Mouse (Mus musculus) embryonic fibroblast, embryonic 13.5 days (primary cell): ENCODE data around the gene Atad3a.

ENCODE experiments used
- CTCF ChIP-seq: IDR thresholded peaks from 2 replicates; pipeline ENCODE4 v1.5.1; 2011; ENCODE audit warnings: mild to moderate bottlenecking, control low read depth, low read length, moderate library complexity, borderline replicate concordance; ENCODE audit not compliant: insufficient read depth
- POLR2A ChIP-seq: IDR thresholded peaks from 2 replicates; pipeline ENCODE4 v1.6.1; 2011; ENCODE audit warnings: low read depth, mild to moderate bottlenecking, control low read depth, low read length, moderate library complexity

GRCm38 (mm10) chr4:155769496-155769879 is 8.6 kb upstream of the Atad3a start:
- TF ChIP-seq POLR2A (no peak), CTCF (no peak)
